Mouse (Mus musculus) megakaryocyte, embryonic 14.5 days (primary cell): Measurements from ENCODE around the gene Dync1i1.

ENCODE experiments used
- FLI1 ChIP-seq: IDR thresholded peaks from 2 replicates; pipeline ENCODE4 v1.6.1; 2012; ENCODE audit warnings: low read length, inconsistent platforms, mixed read lengths
- GATA1 ChIP-seq: IDR thresholded peaks from 3 replicates; pipeline ENCODE4 v1.6.1; 2012; ENCODE audit warnings: mixed read lengths, low read length, inconsistent platforms, borderline replicate concordance

DNA sequence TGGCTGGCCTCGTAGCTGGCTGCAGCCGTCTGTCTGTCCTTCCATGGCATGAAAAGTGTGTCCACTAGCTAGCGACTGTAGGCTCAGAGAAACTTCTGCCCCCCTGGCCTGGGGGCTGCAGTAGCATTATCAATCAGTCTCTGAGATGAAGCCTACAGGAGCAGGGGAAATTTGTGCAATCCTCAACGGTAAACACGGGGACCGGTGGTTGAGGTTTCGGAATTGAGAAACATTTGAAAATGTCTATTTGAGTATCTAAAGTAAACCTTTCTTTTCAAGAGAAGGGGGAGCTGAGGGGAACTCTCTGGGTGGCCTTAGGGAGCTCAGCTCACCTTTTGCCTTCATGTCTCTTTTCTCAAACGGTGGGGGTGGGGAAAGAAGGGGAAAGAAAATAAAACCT lies 134.2 kb downstream of the Dync1i1 start:
- TF ChIP-seq GATA1 (no peak), FLI1 (no peak)
